Mouse (Mus musculus): ENCODE results near the gene Zfp971.
"Not testable (repeated sequence)": the region's sequence is repeated elsewhere in the genome, so short reads cannot be mapped to it uniquely, and the experiment has no call there.

The Zfp971 gene

DNA sequence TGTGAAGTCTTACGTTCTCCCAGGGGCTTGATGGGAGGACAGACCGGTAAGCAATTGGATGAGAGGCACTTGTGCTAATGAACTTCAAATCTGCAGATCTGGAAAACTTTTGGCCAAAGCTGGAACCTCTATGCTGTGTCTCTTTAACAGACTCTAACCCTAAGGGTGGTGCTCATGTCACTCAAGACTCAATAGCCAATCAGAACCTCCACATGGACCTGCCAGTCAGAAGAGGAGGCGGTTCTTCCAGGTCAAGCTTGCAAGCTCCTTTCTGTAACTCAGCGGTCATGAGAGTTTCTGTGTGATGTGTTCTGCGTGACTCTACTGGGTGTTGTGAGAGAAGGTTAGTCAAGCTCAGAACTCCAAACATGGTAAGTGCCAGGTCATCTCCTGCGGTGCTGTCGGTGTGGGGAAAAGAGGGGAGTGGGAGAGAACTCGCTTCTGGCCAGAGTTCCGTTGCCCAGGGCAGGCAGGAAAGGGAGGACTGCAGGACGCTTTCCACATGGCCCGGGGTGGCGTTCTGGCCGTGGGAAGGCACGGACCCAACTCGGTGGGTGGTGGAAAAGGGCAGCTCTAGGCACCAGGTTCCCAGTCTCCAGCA is at the start of gene Zfp971:
Gene Zfp971, plus strand, starts transcription at position 274 of the 601 bp plus-strand sequence.
- in situ Hi-C loops (cut with MboI; ENCODE audit: unreplicated experiment in 2 of 2): not testable (repeated sequence)

DNA sequence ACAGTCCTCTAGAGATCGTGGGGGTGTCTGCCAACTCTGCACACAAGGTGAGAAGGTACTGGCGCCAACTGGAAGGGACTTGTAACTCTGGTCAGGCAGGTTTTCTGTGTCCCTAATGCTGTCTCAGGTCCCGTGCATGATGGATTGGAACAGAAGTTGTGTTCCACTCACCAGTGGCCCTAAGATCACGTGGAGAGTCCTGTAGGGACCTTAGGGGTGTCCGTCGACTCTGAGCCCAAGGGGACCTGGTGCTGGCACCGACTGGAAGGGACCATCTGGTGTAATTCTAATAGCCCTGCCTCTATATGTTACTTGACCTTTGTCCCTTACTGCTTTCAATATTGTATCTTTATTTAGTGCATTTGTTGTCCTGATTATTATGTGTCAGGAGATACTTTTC is 48.3 kb upstream of the Zfp971 start:
- in situ Hi-C loops (cut with MboI; ENCODE audit: unreplicated experiment in 2 of 2): not testable (repeated sequence)

DNA sequence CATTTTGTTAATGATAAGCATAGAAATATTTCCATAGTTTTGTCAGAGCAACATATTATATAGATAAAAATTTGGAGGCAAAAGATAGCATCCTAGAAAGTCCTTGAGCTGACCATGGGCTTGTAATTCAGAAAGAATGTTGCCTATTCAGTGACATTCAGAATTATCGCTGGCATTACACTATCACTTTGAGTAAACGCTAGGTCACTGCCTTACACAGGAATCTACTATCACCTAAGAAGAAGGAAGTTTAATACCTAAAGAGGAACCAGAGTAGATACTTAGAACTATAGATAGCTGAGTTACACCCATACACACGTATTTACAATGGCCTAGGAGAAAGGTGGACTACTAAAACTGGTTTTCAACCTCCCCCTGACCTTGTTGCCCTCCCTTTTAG is 3.6 kb upstream of the Zfp971 start:
- in situ Hi-C loops (cut with MboI; ENCODE audit: unreplicated experiment in 2 of 2): not testable (repeated sequence)

GRCm38 (mm10) chr2:178020773-178021172 is 2.3 kb upstream of the Zfp971 start:
- in situ Hi-C loops (cut with MboI; ENCODE audit: unreplicated experiment in 2 of 2): not testable (repeated sequence)

DNA sequence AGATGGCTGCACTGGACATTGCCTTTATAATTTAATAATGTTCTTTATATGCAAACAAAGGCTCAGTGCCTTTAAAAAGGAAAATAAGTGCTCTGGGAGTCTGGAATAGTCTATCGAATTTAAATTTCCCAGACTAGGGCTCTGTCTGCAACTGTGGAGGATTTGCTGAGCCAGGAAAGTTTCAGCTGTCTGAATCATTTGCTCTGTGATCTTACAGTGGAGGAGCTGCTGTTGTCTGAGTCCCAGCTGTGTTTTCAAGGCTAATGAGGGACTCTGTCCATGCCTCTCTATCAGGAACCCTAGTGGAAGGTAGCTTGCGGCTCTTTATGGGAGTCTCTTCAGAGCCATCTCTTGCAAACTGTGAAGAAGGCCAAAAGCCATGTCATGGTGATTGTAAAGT is 777 bp downstream of the Zfp971 start:
- in situ Hi-C loops (cut with MboI; ENCODE audit: unreplicated experiment in 2 of 2): not testable (repeated sequence)

DNA sequence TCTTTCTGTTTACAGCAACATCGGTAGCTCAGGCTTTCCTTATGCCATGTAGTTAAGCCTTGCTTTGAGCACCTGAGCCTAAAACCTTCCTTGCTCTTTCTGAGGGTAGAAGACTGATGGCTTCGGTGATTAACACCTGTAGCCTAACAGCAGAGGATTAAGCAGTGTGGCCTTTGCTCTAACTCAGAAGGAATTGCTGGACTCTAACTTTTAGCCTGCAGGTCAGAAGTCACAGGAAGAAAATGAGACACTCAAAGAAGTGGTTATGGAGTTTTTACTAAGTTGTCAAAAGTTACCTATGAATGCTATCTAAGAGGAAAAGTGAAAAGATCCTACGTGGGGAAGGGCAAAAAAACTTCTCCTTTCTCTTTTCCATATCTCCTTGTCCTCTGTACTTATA is 4.5 kb downstream of the Zfp971 start:
- in situ Hi-C loops (cut with MboI; ENCODE audit: unreplicated experiment in 2 of 2): loop anchor here in 1 of 2 experiments (25.0 kb wide), 1 partner anchor 190 kb away; the partner anchor contains the start of gene Gm14325

- in situ Hi-C loops (cut with MboI; ENCODE audit: unreplicated experiment in 2 of 2): loop anchor here (25.0 kb wide), 2 partner anchors 121 to 221 kb away; partner anchors contain the start of genes Zfp972 (in 2 of the 2) and Gm14325 (in 1 of the 2)
Measured at GRCm38 (mm10) chr2:178058195-178058594, 35.1 kb downstream of the Zfp971 start.

DNA sequence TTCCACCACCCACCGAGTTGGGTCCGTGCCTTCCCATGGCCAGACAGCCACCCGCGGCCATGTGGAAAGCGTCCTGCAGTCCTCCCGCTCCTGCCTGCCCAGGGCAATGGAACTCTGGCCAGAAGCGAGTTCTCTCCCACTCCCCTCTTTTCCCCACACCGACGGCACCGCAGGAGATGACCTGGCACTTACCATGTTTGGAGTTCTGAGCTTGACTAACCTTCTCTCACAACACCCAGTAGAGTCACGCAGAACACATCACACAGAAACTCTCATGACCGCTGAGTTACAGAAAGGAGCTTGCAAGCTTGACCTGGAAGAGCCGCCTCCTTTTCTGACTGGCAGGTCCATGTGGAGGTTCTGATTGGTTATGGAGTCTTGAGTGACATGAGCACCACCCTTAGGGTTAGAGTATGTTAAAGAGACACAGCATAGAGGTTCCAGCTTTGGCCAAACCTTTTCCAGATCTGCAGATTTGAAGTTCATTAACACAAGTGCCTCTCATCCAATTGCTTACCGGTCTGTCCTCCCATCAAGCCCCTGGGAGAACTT is 55.2 kb downstream of the Zfp971 start, which contains the start of gene Zfp931:
Gene Zfp931, minus strand, starts transcription at position 311 of the 552 bp plus-strand sequence.
- in situ Hi-C loops (cut with MboI; ENCODE audit: unreplicated experiment in 2 of 2): not testable (repeated sequence)

All from v-Abl transformed pro-B cells (cell line).